ENCODE assay signal across 16 mouse cellular contexts in the genomic region with DNA sequence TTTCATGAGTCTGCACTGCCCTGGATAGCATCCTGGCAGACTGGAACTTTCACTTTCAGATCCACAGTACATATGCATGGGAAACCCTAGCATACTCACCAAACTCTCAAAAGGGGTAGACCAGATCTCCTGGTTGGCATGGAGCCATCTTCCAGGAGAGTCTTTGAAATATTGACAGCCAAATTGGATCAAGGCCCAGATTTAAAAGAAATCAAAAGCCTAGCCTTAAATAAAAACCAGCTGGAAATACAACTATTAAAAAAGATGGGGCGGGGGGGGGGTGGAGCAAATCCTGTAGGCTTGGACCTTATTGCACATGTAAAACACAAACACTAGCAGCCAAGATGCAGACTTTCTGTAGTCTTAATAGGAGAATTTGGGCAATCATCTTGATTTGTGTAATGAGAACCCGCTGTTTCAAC.
DNase-seq lines count a peak whose midpoint lies in the region; ATAC-seq and TF ChIP-seq lines count a peak whose summit lies in the region.
"Had no signal": no experiment of that assay in that cellular context is flagged by ENCODE, and none has a peak within 500 bp of the region (broad histone marks: within the 10 kb centered on the region; RNA-seq: fewer than 3 reads in every experiment).

No protein-coding gene starts in this region.

- no peak for TF ChIP-seq CTCF in hindbrain, postnatal 0 days (IDR thresholded peaks at IDR 0.05; ENCODE audit: low read depth)
- TF ChIP-seq CTCF in liver, postnatal 0 days (IDR thresholded peaks at IDR 0.05; ENCODE audit: low read depth), result no peak

- no peak for ATAC-seq in hindbrain, postnatal 0 days
- no peak for ATAC-seq in hindbrain, embryonic 11.5 days (ENCODE audit: low FRiP score)
- peak; percentile 85 for ATAC-seq in forebrain, embryonic 14.5 days
- no peak for ATAC-seq in liver, postnatal 0 days
- ATAC-seq: intestine, embryonic 15.5 days had no signal

- H3K4me3 ChIP-seq in hindbrain, postnatal 0 days (ENCODE audit: low read length), result no peak overlapping the region
- no peak overlapping the region for H3K4me3 ChIP-seq in hindbrain, embryonic 11.5 days (ENCODE audit: low read depth, low read length)
- no peak overlapping the region for H3K4me3 ChIP-seq in forebrain, embryonic 14.5 days (ENCODE audit: low read depth, low read length)
- no peak overlapping the region for H3K4me3 ChIP-seq in liver, postnatal 0 days (ENCODE audit: low read depth, low read length)
- H3K4me3 ChIP-seq: intestine, embryonic 15.5 days had no signal

- WGBS in hindbrain, postnatal 0 days, result 62% methylated on average over 2 of the region's 2 CpGs
- WGBS in hindbrain, embryonic 11.5 days, result 82% methylated on average over 2 of the region's 2 CpGs
- 38% methylated on average over 2 of the region's 2 CpGs for WGBS in forebrain, embryonic 14.5 days
- 70% methylated on average over 2 of the region's 2 CpGs for WGBS in liver, postnatal 0 days (ENCODE audit: insufficient replicate concordance)

- DNase-seq in hindbrain, postnatal 0 days (ENCODE audit: low spot score), result peak; percentile 74
- no peak for DNase-seq in hindbrain, embryonic 11.5 days (ENCODE audit: low spot score)
- peak; percentile 49 for DNase-seq in MN1 (ENCODE audit: low spot score)
- DNase-seq in NIH3T3 (ENCODE audit: low read depth), result peak; percentile 24
- peak; percentile 88 for DNase-seq in forebrain, embryonic 14.5 days (ENCODE audit: low spot score)
- DNase-seq in liver, postnatal 0 days, result no peak
- no peak for DNase-seq in B cell, adult 2 months
- DNase-seq: adrenal gland, adult 2 months; cerebellum, adult 11-12 months; embryo, embryonic 11 days; heart, adult 11 months; thymus, postnatal 36 days had no signal

- no peaks in the 10 kb centered on the region for H3K27me3 ChIP-seq in hindbrain, postnatal 0 days (ENCODE audit: insufficient read depth, low read length)
- H3K27me3 ChIP-seq in hindbrain, embryonic 11.5 days (ENCODE audit: control insufficient read depth, insufficient read depth, low read length), result no peaks in the 10 kb centered on the region
- H3K27me3 ChIP-seq in forebrain, embryonic 14.5 days (replicated peaks; ENCODE audit: control insufficient read depth, insufficient read depth, low read length), result no peaks in the 10 kb centered on the region
- no peaks in the 10 kb centered on the region for H3K27me3 ChIP-seq in liver, postnatal 0 days (ENCODE audit: insufficient read depth, low read length)
- H3K27me3 ChIP-seq: CH12.LX; intestine, embryonic 15.5 days had no signal

- no peak overlapping the region for H3K9ac ChIP-seq in hindbrain, postnatal 0 days (replicated peaks; ENCODE audit: low read length)
- H3K9ac ChIP-seq in hindbrain, embryonic 11.5 days (ENCODE audit: low read depth, low read length), result no peak overlapping the region
- H3K9ac ChIP-seq in forebrain, embryonic 14.5 days (ENCODE audit: low read length), result no peak overlapping the region
- H3K9ac ChIP-seq in liver, postnatal 0 days (replicated peaks), result no peak overlapping the region
- H3K9ac ChIP-seq: intestine, embryonic 15.5 days; liver, embryonic 14.5 days had no signal

- no peak overlapping the region for H3K4me2 ChIP-seq in hindbrain, postnatal 0 days (ENCODE audit: low read depth, low read length)
- H3K4me2 ChIP-seq in hindbrain, embryonic 11.5 days (replicated peaks; ENCODE audit: low read depth, low read length), result no peak overlapping the region
- no peak overlapping the region for H3K4me2 ChIP-seq in forebrain, embryonic 14.5 days (ENCODE audit: low read length)
- no peak overlapping the region for H3K4me2 ChIP-seq in liver, postnatal 0 days (ENCODE audit: low read depth, low read length)
- H3K4me2 ChIP-seq: intestine, embryonic 15.5 days had no signal

- H3K27ac ChIP-seq in hindbrain, postnatal 0 days, result no peak overlapping the region
- no peak overlapping the region for H3K27ac ChIP-seq in hindbrain, embryonic 11.5 days (ENCODE audit: low read depth, low read length)
- H3K27ac ChIP-seq in forebrain, embryonic 14.5 days (ENCODE audit: low read depth, low read length), result no peak overlapping the region
- no peak overlapping the region for H3K27ac ChIP-seq in liver, postnatal 0 days (ENCODE audit: low read depth)
- H3K27ac ChIP-seq: intestine, embryonic 15.5 days; liver, embryonic 14.5 days; macrophage had no signal

- TF ChIP-seq EP300 in liver, postnatal 0 days (IDR thresholded peaks at IDR 0.05; ENCODE audit: low read depth), result no peak

- no peaks in the 10 kb centered on the region for H3K36me3 ChIP-seq in hindbrain, postnatal 0 days (ENCODE audit: insufficient read depth, low read length)
- H3K36me3 ChIP-seq in hindbrain, embryonic 11.5 days (ENCODE audit: control insufficient read depth, insufficient read depth, low read length), result no peaks in the 10 kb centered on the region
- no peaks in the 10 kb centered on the region for H3K36me3 ChIP-seq in forebrain, embryonic 14.5 days (ENCODE audit: control insufficient read depth, insufficient read depth, low read length)
- no peaks in the 10 kb centered on the region for H3K36me3 ChIP-seq in liver, postnatal 0 days (replicated peaks; ENCODE audit: insufficient read depth, low read length)
- H3K36me3 ChIP-seq: intestine, embryonic 15.5 days had no signal

- H3K4me1 ChIP-seq in hindbrain, postnatal 0 days (ENCODE audit: insufficient read depth, low read length), result no peaks in the 10 kb centered on the region
- no peaks in the 10 kb centered on the region for H3K4me1 ChIP-seq in hindbrain, embryonic 11.5 days (replicated peaks; ENCODE audit: control insufficient read depth, insufficient read depth, low read length)
- H3K4me1 ChIP-seq in forebrain, embryonic 14.5 days (ENCODE audit: control insufficient read depth, insufficient read depth, low read length), result peaks cover 7% of the 10 kb centered on the region
- no peaks in the 10 kb centered on the region for H3K4me1 ChIP-seq in liver, postnatal 0 days (ENCODE audit: insufficient read depth)
- H3K4me1 ChIP-seq: intestine, embryonic 15.5 days had no signal

- H3K9me3 ChIP-seq in hindbrain, postnatal 0 days (ENCODE audit: low read length), result no peaks in the 10 kb centered on the region
- no peaks in the 10 kb centered on the region for H3K9me3 ChIP-seq in hindbrain, embryonic 11.5 days (ENCODE audit: control insufficient read depth, low read length)
- H3K9me3 ChIP-seq in forebrain, embryonic 14.5 days (replicated peaks; ENCODE audit: control insufficient read depth, low read length), result no peaks in the 10 kb centered on the region
- H3K9me3 ChIP-seq in liver, postnatal 0 days (ENCODE audit: low read length), result no peaks in the 10 kb centered on the region
- H3K9me3 ChIP-seq: intestine, embryonic 15.5 days had no signal

Comparison
In these comparisons a context has a peak if more than half of its experiments do, and no peak if none do; other contexts are left out.
1. DNase-seq: peak in hindbrain, postnatal 0 days (single experiment), MN1 (single experiment), NIH3T3 (single experiment) and forebrain, embryonic 14.5 days (single experiment); none in hindbrain, embryonic 11.5 days (single experiment), liver, postnatal 0 days (single experiment) and B cell, adult 2 months (0 of 2).